Mouse (Mus musculus): Measurements from ENCODE around the gene Hist2h3b.
A peak's percentile ranks its signal among the peaks of the same experiment; 100 is the strongest.

Gene Hist2h3b

GRCm38 (mm10) chr3:96299562-96299961, 31.1 kb downstream of the Hist2h3b start:
- DNase-seq (ENCODE audit: low spot score), result no peak

- peak; percentile 48 for DNase-seq (ENCODE audit: low spot score)
These were observed 32.5 kb downstream of the Hist2h3b start for GRCm38 (mm10) chr3:96300706-96301529.

- no peak for DNase-seq (ENCODE audit: low spot score)
These were observed 33.6 kb downstream of the Hist2h3b start for GRCm38 (mm10) chr3:96302076-96302475.

- no peak for DNase-seq (ENCODE audit: low spot score)
These were observed 38.1 kb downstream of the Hist2h3b start for GRCm38 (mm10) chr3:96306506-96306905.

- DNase-seq (ENCODE audit: low spot score), result no peak
These were observed 41.0 kb downstream of the Hist2h3b start for GRCm38 (mm10) chr3:96309441-96309840.

- no peak for DNase-seq (ENCODE audit: low spot score)
These were observed 44.1 kb downstream of the Hist2h3b start for GRCm38 (mm10) chr3:96312341-96313098.
